23 mouse cellular contexts compared by ENCODE assay signal in the genomic region with DNA sequence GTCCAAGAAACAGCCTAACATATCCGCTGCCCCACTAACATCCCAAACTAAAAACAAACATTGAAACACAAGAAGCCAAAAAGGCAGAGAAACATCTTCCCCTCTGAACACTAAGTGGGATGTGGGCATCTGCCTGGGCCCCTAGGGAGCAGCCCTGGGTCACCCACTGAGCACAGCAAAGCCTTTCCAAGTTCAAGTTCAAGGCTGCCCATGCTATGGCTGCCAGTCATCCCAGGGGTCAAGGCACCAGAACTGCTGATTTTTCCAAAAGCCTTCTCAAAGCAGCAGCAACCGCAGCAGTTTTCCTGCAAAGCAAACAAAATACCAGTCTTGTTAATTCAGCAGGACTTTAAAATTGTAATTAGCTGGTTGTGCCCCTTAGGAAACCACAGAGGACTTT.
A peak's percentile ranks its signal among the peaks of the same experiment; 100 is the strongest.
DNase-seq lines count a peak whose midpoint lies in the region; ATAC-seq and TF ChIP-seq lines count a peak whose summit lies in the region.
"Had no signal": no experiment of that assay in that cellular context is flagged by ENCODE, and none has a peak within 500 bp of the region (broad histone marks: within the 10 kb centered on the region; RNA-seq: fewer than 3 reads in every experiment).

No protein-coding gene starts in this region.

- H3K9me3 ChIP-seq in lung, embryonic 14.5 days (ENCODE audit: low read depth, low read length): no peaks in the 10 kb centered on the region
- H3K9me3 ChIP-seq in embryonic facial prominence, embryonic 13.5 days: no peaks in the 10 kb centered on the region
- H3K9me3 ChIP-seq in limb, embryonic 14.5 days (ENCODE audit: control insufficient read depth, low read length): no peaks in the 10 kb centered on the region
- H3K9me3 ChIP-seq: forebrain, embryonic 12.5 days; G1E; hindbrain, embryonic 10.5 days; liver, embryonic 15.5 days had no signal

- TF ChIP-seq CTCF in lung, embryonic 14.5 days (IDR thresholded peaks at IDR 0.05; ENCODE audit: low read depth): no peak

- 47% methylated on average over 2 of the region's 2 CpGs for WGBS in lung, embryonic 14.5 days
- 55% methylated on average over 2 of the region's 2 CpGs for WGBS in embryonic facial prominence, embryonic 13.5 days
- 58% methylated on average over 2 of the region's 2 CpGs for WGBS in limb, embryonic 14.5 days

- no peak for TF ChIP-seq POLR2A in limb, embryonic 14.5 days (IDR thresholded peaks at IDR 0.05; ENCODE audit: borderline replicate concordance, extremely low read depth, insufficient read depth, insufficient read length)

- H3K36me3 ChIP-seq in lung, embryonic 14.5 days (ENCODE audit: insufficient read depth): no peaks in the 10 kb centered on the region
- no peaks in the 10 kb centered on the region for H3K36me3 ChIP-seq in embryonic facial prominence, embryonic 13.5 days
- no peaks in the 10 kb centered on the region for H3K36me3 ChIP-seq in limb, embryonic 14.5 days (ENCODE audit: control insufficient read depth, insufficient read depth, low read length)
- H3K36me3 ChIP-seq: forebrain, embryonic 12.5 days; G1E; hindbrain, embryonic 10.5 days; liver, embryonic 15.5 days had no signal

- H3K4me1 ChIP-seq in lung, embryonic 14.5 days (ENCODE audit: insufficient read depth): 0 out of 2 replicates have a peak, but pooled peaks cover 8% of the 10 kb centered on the region
- peaks cover 28% of the 10 kb centered on the region for H3K4me1 ChIP-seq in embryonic facial prominence, embryonic 13.5 days
- peaks cover 12% of the 10 kb centered on the region for H3K4me1 ChIP-seq in limb, embryonic 14.5 days (ENCODE audit: control insufficient read depth, insufficient read depth, low read length)
- H3K4me1 ChIP-seq: liver, embryonic 15.5 days had no signal

- no peak for ATAC-seq in lung, embryonic 14.5 days (ENCODE audit: insufficient read depth)
- ATAC-seq in embryonic facial prominence, embryonic 13.5 days (ENCODE audit: insufficient number of reproducible peaks, insufficient read depth, low FRiP score, low TSS enrichment, low read depth): no peak
- ATAC-seq in limb, embryonic 14.5 days (ENCODE audit: low FRiP score, low read depth): peak; percentile 12; the same call in 1 of the 2 replicates
- ATAC-seq: activated CD4-positive, CD25-positive, alpha-beta regulatory T cell, adult 4 months; midbrain, embryonic 16.5 days had no signal

- H3K27me3 ChIP-seq in lung, embryonic 14.5 days (ENCODE audit: insufficient read depth, low read length): no peaks in the 10 kb centered on the region
- H3K27me3 ChIP-seq in embryonic facial prominence, embryonic 13.5 days: no peaks in the 10 kb centered on the region
- H3K27me3 ChIP-seq in limb, embryonic 14.5 days (ENCODE audit: control insufficient read depth, insufficient read depth, low read length): no peaks in the 10 kb centered on the region
- H3K27me3 ChIP-seq: forebrain, embryonic 12.5 days; liver, embryonic 15.5 days had no signal

- no peak overlapping the region for H3K4me2 ChIP-seq in lung, embryonic 14.5 days
- no peak overlapping the region for H3K4me2 ChIP-seq in embryonic facial prominence, embryonic 13.5 days
- H3K4me2 ChIP-seq in limb, embryonic 14.5 days (replicated peaks; ENCODE audit: low read depth, low read length, severe bottlenecking): no peak overlapping the region
- H3K4me2 ChIP-seq: forebrain, embryonic 12.5 days; liver, embryonic 15.5 days had no signal

- H3K9ac ChIP-seq in lung, embryonic 14.5 days: no peak overlapping the region
- H3K9ac ChIP-seq in embryonic facial prominence, embryonic 13.5 days: no peak overlapping the region
- H3K9ac ChIP-seq in limb, embryonic 14.5 days (ENCODE audit: low read depth, low read length, severe bottlenecking): no peak overlapping the region
- H3K9ac ChIP-seq: forebrain, embryonic 12.5 days; liver, embryonic 15.5 days had no signal

- DNase-seq in heart, adult 11 months: peak; percentile 42
- no peak for DNase-seq in heart, adult 18-20 months
- DNase-seq in lung, embryonic 14.5 days: no peak
- no peak for DNase-seq in lung, adult 18-20 months
- DNase-seq in limb, embryonic 14.5 days (ENCODE audit: low spot score): peak; percentile 38
- no peak for DNase-seq in spleen, adult 12 weeks (ENCODE audit: low spot score)
- DNase-seq in right cerebral cortex, postnatal 14 days: no peak
- DNase-seq: adrenal gland, postnatal 14 days; cerebellum, adult 11-12 months; cerebellum, postnatal 36 days; gastrocnemius, postnatal 14 days; kidney, adult 9 months; kidney, postnatal 36 days; left cerebral cortex, postnatal 4 days; lung, postnatal 4 days had no signal

- no peak overlapping the region for H3K4me3 ChIP-seq in lung, embryonic 14.5 days (ENCODE audit: low read depth, low read length)
- H3K4me3 ChIP-seq in embryonic facial prominence, embryonic 13.5 days: no peak overlapping the region
- no peak overlapping the region for H3K4me3 ChIP-seq in limb, embryonic 14.5 days (replicated peaks; ENCODE audit: low read length)
- H3K4me3 ChIP-seq: forebrain, embryonic 12.5 days; hindbrain, embryonic 10.5 days; left cerebral cortex, adult 2 months; liver, embryonic 15.5 days had no signal

- H3K27ac ChIP-seq in lung, embryonic 14.5 days (ENCODE audit: low read depth): peak overlapping the region; percentile 81
- peak overlapping the region; percentile 68; the same call in 1 of the 2 replicates for H3K27ac ChIP-seq in embryonic facial prominence, embryonic 13.5 days
- peak overlapping the region; percentile 67; the same call in 1 of the 2 replicates for H3K27ac ChIP-seq in limb, embryonic 14.5 days (replicated peaks; ENCODE audit: low read depth, low read length)
- H3K27ac ChIP-seq: forebrain, embryonic 12.5 days; hindbrain, embryonic 10.5 days; left cerebral cortex, adult 2 months; liver, embryonic 15.5 days had no signal

Comparison
In these comparisons a context has a peak if more than half of its experiments do, and no peak if none do; other contexts are left out.
1. DNase-seq: peak in heart, adult 11 months (single experiment) and limb, embryonic 14.5 days (single experiment); none in heart, adult 18-20 months (0 of 2), lung, embryonic 14.5 days (single experiment), lung, adult 18-20 months (0 of 2), spleen, adult 12 weeks (single experiment) and right cerebral cortex, postnatal 14 days (single experiment).
2. Peak in every context shown above with its lines, with median percentiles within 50 percentile points of each other: H3K27ac ChIP-seq.